In the genomic region with DNA sequence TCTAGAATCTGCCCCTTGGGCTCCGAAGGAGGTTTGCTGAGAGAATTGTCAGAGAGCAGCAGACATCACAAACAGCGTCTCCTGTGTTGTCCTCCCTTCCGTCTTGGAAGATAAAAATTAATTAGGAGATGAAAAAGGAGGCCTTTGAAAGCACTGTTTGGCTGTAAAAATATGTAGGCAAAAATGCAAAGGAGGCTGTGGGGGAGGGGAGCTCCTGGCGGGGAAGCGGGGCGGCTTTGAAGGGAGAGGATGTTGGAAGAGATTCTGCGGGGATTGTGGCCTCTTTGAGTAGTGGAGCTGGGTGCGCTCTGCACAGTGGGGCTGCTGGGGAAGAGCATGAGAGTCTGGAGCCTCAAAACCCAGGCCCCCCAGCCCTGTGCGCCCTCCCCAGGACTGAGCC, we compare ENCODE assay signal across 16 mouse cellular contexts.
DNase-seq lines count a peak whose midpoint lies in the region; ATAC-seq and TF ChIP-seq lines count a peak whose summit lies in the region.
"Had no signal": no experiment of that assay in that cellular context is flagged by ENCODE, and none has a peak within 500 bp of the region (broad histone marks: within the 10 kb centered on the region; RNA-seq: fewer than 3 reads in every experiment).

No protein-coding gene starts in this region.

- peak; percentile 17 for DNase-seq in lung, embryonic 14.5 days
- no peak for DNase-seq in lung, postnatal 4 days
- DNase-seq in forebrain, embryonic 10.5 days (ENCODE audit: extremely low spot score, low spot score) = no peak
- peak; percentile 42 for DNase-seq in forebrain, postnatal 0 days
- no peak for DNase-seq in lung, adult 2 months
- no peak for DNase-seq in kidney, postnatal 14 days
- DNase-seq: cerebellum, adult 11 months; cerebellum, postnatal 36 days; heart, postnatal 36 days; kidney, adult 11 months; lung, adult 18-20 months had no signal

- no peak for TF ChIP-seq CTCF in lung, embryonic 14.5 days (IDR thresholded peaks at IDR 0.05; ENCODE audit: low read depth)
- no peak for TF ChIP-seq CTCF in forebrain, postnatal 0 days (IDR thresholded peaks at IDR 0.05; ENCODE audit: low read depth)
- TF ChIP-seq CTCF in lung, adult 2 months (IDR thresholded peaks at IDR 0.05; ENCODE audit: insufficient read depth, low read length) = no peak

- no peak for ATAC-seq in lung, embryonic 14.5 days (ENCODE audit: insufficient read depth)
- no peak for ATAC-seq in forebrain, postnatal 0 days
- ATAC-seq in midbrain, embryonic 12.5 days (ENCODE audit: low FRiP score, low read depth) = no peak
- ATAC-seq in heart, embryonic 11.5 days (replicated peaks; ENCODE audit: insufficient number of reproducible peaks, low FRiP score, low TSS enrichment) = no peak

- no peaks in the 10 kb centered on the region for H3K4me1 ChIP-seq in lung, embryonic 14.5 days (ENCODE audit: insufficient read depth)
- H3K4me1 ChIP-seq in forebrain, embryonic 10.5 days = peaks cover 45% of the 10 kb centered on the region
- H3K4me1 ChIP-seq in forebrain, postnatal 0 days (ENCODE audit: insufficient read depth) = peaks cover 15% of the 10 kb centered on the region
- H3K4me1 ChIP-seq in midbrain, embryonic 12.5 days = peaks cover 39% of the 10 kb centered on the region
- no peaks in the 10 kb centered on the region for H3K4me1 ChIP-seq in heart, embryonic 11.5 days (ENCODE audit: control insufficient read depth, insufficient read depth, low read length)
- H3K4me1 ChIP-seq in lung, adult 2 months (ENCODE audit: control insufficient read depth, insufficient read depth, low read length) = no peaks in the 10 kb centered on the region

- no peak overlapping the region for H3K4me2 ChIP-seq in lung, embryonic 14.5 days
- H3K4me2 ChIP-seq in forebrain, postnatal 0 days (ENCODE audit: low read depth) = no peak overlapping the region
- no peak overlapping the region for H3K4me2 ChIP-seq in midbrain, embryonic 12.5 days (replicated peaks)
- H3K4me2 ChIP-seq in heart, embryonic 11.5 days = no peak overlapping the region
- H3K4me2 ChIP-seq: embryonic facial prominence, embryonic 13.5 days; limb, embryonic 15.5 days had no signal

- H3K4me3 ChIP-seq in lung, embryonic 14.5 days (ENCODE audit: low read depth, low read length) = no peak overlapping the region
- H3K4me3 ChIP-seq in forebrain, embryonic 10.5 days = no peak overlapping the region
- H3K4me3 ChIP-seq in forebrain, postnatal 0 days (ENCODE audit: low read depth, low read length) = no peak overlapping the region
- H3K4me3 ChIP-seq in midbrain, embryonic 12.5 days = no peak overlapping the region
- no peak overlapping the region for H3K4me3 ChIP-seq in heart, embryonic 11.5 days (ENCODE audit: low read depth, low read length)
- no peak overlapping the region for H3K4me3 ChIP-seq in lung, adult 2 months (replicated peaks; ENCODE audit: extremely low read depth, low read depth, low read length)
- H3K4me3 ChIP-seq: embryonic facial prominence, embryonic 13.5 days; limb, embryonic 15.5 days; myocyte had no signal

- 10% methylated on average over 9 of the region's 9 CpGs for whole genome bisulfite sequencing in lung, embryonic 14.5 days
- 19% methylated on average over 9 of the region's 9 CpGs for WGBS in forebrain, embryonic 10.5 days
- 16% methylated on average over 9 of the region's 9 CpGs for WGBS in forebrain, postnatal 0 days
- WGBS in midbrain, embryonic 12.5 days = 7% methylated on average over 9 of the region's 9 CpGs
- 22% methylated on average over 8 of the region's 9 CpGs for WGBS in heart, embryonic 11.5 days (ENCODE audit: insufficient replicate concordance)
- 18% methylated on average over 9 of the region's 9 CpGs for WGBS in lung, adult 2 months

- no peaks in the 10 kb centered on the region for H3K9me3 ChIP-seq in lung, embryonic 14.5 days (ENCODE audit: low read depth, low read length)
- no peaks in the 10 kb centered on the region for H3K9me3 ChIP-seq in forebrain, embryonic 10.5 days
- H3K9me3 ChIP-seq in forebrain, postnatal 0 days (ENCODE audit: low read length) = no peaks in the 10 kb centered on the region
- H3K9me3 ChIP-seq in midbrain, embryonic 12.5 days = no peaks in the 10 kb centered on the region
- no peaks in the 10 kb centered on the region for H3K9me3 ChIP-seq in heart, embryonic 11.5 days (replicated peaks; ENCODE audit: control insufficient read depth, low read length)
- H3K9me3 ChIP-seq: embryonic facial prominence, embryonic 13.5 days; limb, embryonic 15.5 days had no signal

- no peak for TF ChIP-seq POLR2A in lung, adult 2 months (IDR thresholded peaks at IDR 0.05; ENCODE audit: borderline replicate concordance, extremely low read depth, low read depth, low read length)

- H3K27me3 ChIP-seq in lung, embryonic 14.5 days (ENCODE audit: insufficient read depth, low read length) = peaks cover 8% of the 10 kb centered on the region; the same call in 1 of the 2 replicates
- peaks cover 84% of the 10 kb centered on the region for H3K27me3 ChIP-seq in forebrain, embryonic 10.5 days (ENCODE audit: poor library complexity, severe bottlenecking)
- H3K27me3 ChIP-seq in forebrain, postnatal 0 days (ENCODE audit: insufficient read depth, low read length) = no peaks in the 10 kb centered on the region
- peaks cover 50% of the 10 kb centered on the region for H3K27me3 ChIP-seq in midbrain, embryonic 12.5 days
- peaks cover 43% of the 10 kb centered on the region for H3K27me3 ChIP-seq in heart, embryonic 11.5 days (ENCODE audit: control insufficient read depth, insufficient read depth, low read length)

- H3K36me3 ChIP-seq in lung, embryonic 14.5 days (ENCODE audit: insufficient read depth) = no peaks in the 10 kb centered on the region
- H3K36me3 ChIP-seq in forebrain, embryonic 10.5 days (replicated peaks) = no peaks in the 10 kb centered on the region
- H3K36me3 ChIP-seq in forebrain, postnatal 0 days (ENCODE audit: insufficient read depth) = 0 out of 2 replicates have a peak, but pooled peaks cover 4% of the 10 kb centered on the region
- no peaks in the 10 kb centered on the region for H3K36me3 ChIP-seq in midbrain, embryonic 12.5 days
- H3K36me3 ChIP-seq in heart, embryonic 11.5 days (ENCODE audit: control insufficient read depth, insufficient read depth, low read length) = no peaks in the 10 kb centered on the region
- H3K36me3 ChIP-seq: embryonic facial prominence, embryonic 13.5 days; limb, embryonic 15.5 days had no signal

- no peak overlapping the region for H3K9ac ChIP-seq in lung, embryonic 14.5 days
- H3K9ac ChIP-seq in forebrain, postnatal 0 days = no peak overlapping the region; the same call in 1 of the 2 replicates
- H3K9ac ChIP-seq in midbrain, embryonic 12.5 days (replicated peaks) = no peak overlapping the region
- H3K9ac ChIP-seq in heart, embryonic 11.5 days (ENCODE audit: low read depth, low read length) = no peak overlapping the region
- H3K9ac ChIP-seq: embryonic facial prominence, embryonic 13.5 days; limb, embryonic 15.5 days had no signal

- H3K27ac ChIP-seq in lung, embryonic 14.5 days (ENCODE audit: low read depth) = no peak overlapping the region
- H3K27ac ChIP-seq in forebrain, embryonic 10.5 days = peak overlapping the region; percentile 60
- no peak overlapping the region for H3K27ac ChIP-seq in forebrain, postnatal 0 days (ENCODE audit: low read depth, low read length)
- peak overlapping the region; percentile 79 for H3K27ac ChIP-seq in midbrain, embryonic 12.5 days (replicated peaks)
- no peak overlapping the region for H3K27ac ChIP-seq in heart, embryonic 11.5 days (ENCODE audit: low read depth, low read length)
- H3K27ac ChIP-seq: embryonic facial prominence, embryonic 13.5 days; limb, embryonic 15.5 days had no signal

Comparison
In these comparisons a context has a peak if more than half of its experiments do, and no peak if none do; other contexts are left out.
1. DNase-seq: peak in lung, embryonic 14.5 days (single experiment) and forebrain, postnatal 0 days (single experiment); none in lung, postnatal 4 days (0 of 2), forebrain, embryonic 10.5 days (single experiment), lung, adult 2 months (single experiment) and kidney, postnatal 14 days (single experiment).
2. H3K27ac ChIP-seq: peak in forebrain, embryonic 10.5 days (single experiment) and midbrain, embryonic 12.5 days (single experiment); none in lung, embryonic 14.5 days (single experiment), forebrain, postnatal 0 days (single experiment) and heart, embryonic 11.5 days (single experiment).